Mouse (Mus musculus) kidney, adult 2 months (tissue): ENCODE measurements at regions not wholly inside any gene's neighbourhood (a gene's known extent, or its start where the extent isn't known, plus 50 kb on each side); places are given as distances from the start of the nearest gene placed in this dataset.

Experiments used
- DNase-seq: peaks from one replicate; pipeline ENCODE4 v3.0.0; 2021
- H3K27ac ChIP-seq: fragments of 200-500 bp; 2 replicates; pipeline ENCODE4 v1.5.1; 2012; ENCODE audit warnings: low read depth, low read length, control low read depth, inconsistent platforms; ENCODE audit not compliant: insufficient read depth
- H3K27me3 ChIP-seq: fragments of 200-500 bp; replicated peaks from 2 replicates; pipeline ENCODE4 v1.6.1; 2012; ENCODE audit warnings: mild to moderate bottlenecking, moderate library complexity, low read length, inconsistent platforms; ENCODE audit not compliant: control insufficient read depth, insufficient read depth
- H3K36me3 ChIP-seq: fragments of 200-500 bp; 2 replicates; pipeline ENCODE4 v1.6.1; 2012; ENCODE audit warnings: mild to moderate bottlenecking, moderate library complexity, low read length, inconsistent platforms; ENCODE audit not compliant: control insufficient read depth, insufficient read depth
- H3K4me1 ChIP-seq: fragments of 200-500 bp; 2 replicates; pipeline ENCODE4 v1.6.1; 2011; ENCODE audit warnings: low read length; ENCODE audit not compliant: control insufficient read depth, insufficient read depth
- H3K4me3 ChIP-seq: fragments of 200-500 bp; 2 replicates; pipeline ENCODE4 v1.5.1; 2011; ENCODE audit warnings: mild to moderate bottlenecking, low read depth, low read length, control low read depth; ENCODE audit not compliant: insufficient read depth
- CTCF ChIP-seq: fragments of 200-500 bp; conservative IDR thresholded peaks from 2 replicates; pipeline ENCODE4 v1.5.1; 2011; ENCODE audit warnings: low read depth, mild to moderate bottlenecking, control low read depth, low read length, moderate library complexity, mixed read lengths; ENCODE audit not compliant: insufficient read depth, insufficient read length
- POLR2A ChIP-seq: fragments of 200-500 bp; IDR thresholded peaks from one replicate; pipeline ENCODE4 v1.6.1; 2011; ENCODE audit warnings: low read depth, low read length, control low read depth
- WGBS: fragments of 180-500 bp; shearing (Covaris S2); methylation state at CpG from one replicate; pipeline ENCODE4 v1.1.7; 2018; 5-methylcytosine and 5-hydroxymethylcytosine counted together

GRCm38 (mm10) chr14:99449870-99450269 lies 151.4 kb downstream of the Klf5 start:
- no peak for DNase-seq

GRCm38 (mm10) chr14:99451110-99451795 lies 152.8 kb downstream of the Klf5 start:
- Histone ChIP-seq H3K27ac (no peak overlapping the region), H3K4me1 (no peaks in the 10 kb centered on the region), H3K27me3 (no peaks in the 10 kb centered on the region), H3K4me3 (no peak overlapping the region), H3K36me3 (no peaks in the 10 kb centered on the region)
- TF ChIP-seq CTCF (no peak), POLR2A (no peak)
- no peak for DNase-seq
- WGBS, result 84% methylated on average over 11 of the region's 11 CpGs

More at GRCm38 (mm10) chr14:99449870-99450269, 151.4 kb downstream of the Klf5 start:
- H3K27ac ChIP-seq, result no peak overlapping the region
- TF ChIP-seq POLR2A, result no peak
- TF ChIP-seq CTCF, result no peak
- no peak overlapping the region for H3K4me3 ChIP-seq
- H3K4me1 ChIP-seq, result no peaks in the 10 kb centered on the region
- 82% methylated on average over 5 of the region's 5 CpGs for WGBS
- H3K36me3 ChIP-seq, result no peaks in the 10 kb centered on the region
- no peaks in the 10 kb centered on the region for H3K27me3 ChIP-seq

GRCm38 (mm10) chr14:99453916-99454315 lies 155.4 kb downstream of the Klf5 start:
- TF ChIP-seq POLR2A (no peak), CTCF (no peak)
- Histone ChIP-seq H3K27me3 (no peaks in the 10 kb centered on the region), H3K4me1 (no peaks in the 10 kb centered on the region), H3K27ac (no peak overlapping the region), H3K4me3 (no peak overlapping the region), H3K36me3 (no peaks in the 10 kb centered on the region)
- DNase-seq, result no peak
- 66% methylated on average over 12 of the region's 12 CpGs for WGBS

- TF ChIP-seq CTCF (no peak), POLR2A (no peak)
- H3K4me3 ChIP-seq, result no peak overlapping the region
- no peaks in the 10 kb centered on the region for H3K36me3 ChIP-seq
- H3K4me1 ChIP-seq, result no peaks in the 10 kb centered on the region
- DNase-seq, result no peak
- H3K27me3 ChIP-seq, result no peaks in the 10 kb centered on the region
- H3K27ac ChIP-seq, result no peak overlapping the region
- WGBS, result 61% methylated on average over 10 of the region's 10 CpGs
These were observed 158.1 kb downstream of the Klf5 start for GRCm38 (mm10) chr14:99456555-99456954.

- no peak for TF ChIP-seq CTCF
- TF ChIP-seq POLR2A, result no peak
- H3K27ac ChIP-seq, result no peak overlapping the region
- H3K4me3 ChIP-seq, result no peak overlapping the region
- H3K36me3 ChIP-seq, result no peaks in the 10 kb centered on the region
- WGBS, result 86% methylated on average over 6 of the region's 6 CpGs
- H3K4me1 ChIP-seq, result no peaks in the 10 kb centered on the region
- H3K27me3 ChIP-seq, result no peaks in the 10 kb centered on the region
- DNase-seq, result no peak
These were observed 159.1 kb downstream of the Klf5 start for GRCm38 (mm10) chr14:99457573-99457972.

- Histone ChIP-seq H3K36me3 (no peaks in the 10 kb centered on the region), H3K4me3 (no peak overlapping the region), H3K27me3 (no peaks in the 10 kb centered on the region), H3K27ac (no peak overlapping the region), H3K4me1 (no peaks in the 10 kb centered on the region)
- TF ChIP-seq POLR2A (no peak), CTCF (no peak)
- WGBS, result 87% methylated on average over 2 of the region's 2 CpGs
- DNase-seq, result no peak
These were observed 173.6 kb downstream of the Klf5 start for GRCm38 (mm10) chr14:99472111-99472510.

GRCm38 (mm10) chr14:99475271-99475670 lies 176.8 kb downstream of the Klf5 start:
- no peaks in the 10 kb centered on the region for H3K4me1 ChIP-seq
- no peaks in the 10 kb centered on the region for H3K27me3 ChIP-seq
- TF ChIP-seq POLR2A (no peak), CTCF (no peak)
- no peaks in the 10 kb centered on the region for H3K36me3 ChIP-seq
- no peak overlapping the region for H3K27ac ChIP-seq
- WGBS, result 56% methylated on average over 8 of the region's 8 CpGs
- no peak overlapping the region for H3K4me3 ChIP-seq
- DNase-seq, result no peak
